Mouse (Mus musculus) embryo, embryonic 9.5 days (tissue): ENCODE results near the gene Hfe2.

ENCODE experiments used
- DNase-seq: peaks from one replicate; pipeline ENCODE4 v3.0.0-alpha.2; 2017; ENCODE audit errors: extremely low spot score

The Hfe2 gene

DNA sequence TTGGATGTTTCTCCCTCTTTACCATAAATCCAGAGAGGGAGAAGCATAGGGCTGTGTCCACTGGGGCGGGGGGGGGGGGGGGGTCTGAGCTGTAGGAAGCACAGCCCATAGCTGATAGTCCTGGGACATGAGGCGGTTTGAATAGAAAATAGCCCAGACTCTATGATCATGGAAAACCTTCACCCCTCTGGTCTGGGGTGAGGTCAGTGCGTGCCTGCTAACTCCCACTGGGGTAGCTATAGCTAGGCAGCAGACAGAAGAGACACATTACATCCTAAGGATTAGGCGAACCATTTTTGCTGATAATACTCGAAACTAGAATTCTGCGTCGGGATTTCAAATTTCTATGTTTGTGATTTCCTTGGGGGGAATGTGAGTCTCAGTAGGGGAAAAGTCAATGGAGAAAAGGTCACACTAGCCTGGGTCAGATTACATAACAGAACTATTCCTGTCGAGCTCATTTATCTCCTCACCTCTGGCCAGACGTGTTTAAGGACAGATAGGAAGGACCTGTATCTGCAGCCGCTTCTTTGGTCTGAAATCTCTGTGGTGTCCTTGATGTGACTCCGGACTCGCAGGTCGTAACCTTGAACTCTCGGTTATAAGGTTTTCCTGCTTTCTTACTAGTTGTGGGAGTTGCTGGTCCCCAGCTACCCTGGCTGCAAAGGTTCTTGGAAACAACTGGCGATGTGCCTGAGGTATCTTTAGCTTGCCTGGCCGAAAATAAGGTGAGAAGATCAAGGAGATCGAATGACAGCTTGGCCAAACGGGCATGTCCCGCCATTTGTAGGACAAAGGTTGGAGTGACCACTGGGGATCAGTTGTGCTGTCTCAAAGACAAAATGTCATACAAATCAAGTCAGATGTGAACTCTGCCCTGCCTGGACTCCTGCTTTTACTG, 48.9 kb downstream of the Hfe2 start:
- DNase-seq = no peak

DNA sequence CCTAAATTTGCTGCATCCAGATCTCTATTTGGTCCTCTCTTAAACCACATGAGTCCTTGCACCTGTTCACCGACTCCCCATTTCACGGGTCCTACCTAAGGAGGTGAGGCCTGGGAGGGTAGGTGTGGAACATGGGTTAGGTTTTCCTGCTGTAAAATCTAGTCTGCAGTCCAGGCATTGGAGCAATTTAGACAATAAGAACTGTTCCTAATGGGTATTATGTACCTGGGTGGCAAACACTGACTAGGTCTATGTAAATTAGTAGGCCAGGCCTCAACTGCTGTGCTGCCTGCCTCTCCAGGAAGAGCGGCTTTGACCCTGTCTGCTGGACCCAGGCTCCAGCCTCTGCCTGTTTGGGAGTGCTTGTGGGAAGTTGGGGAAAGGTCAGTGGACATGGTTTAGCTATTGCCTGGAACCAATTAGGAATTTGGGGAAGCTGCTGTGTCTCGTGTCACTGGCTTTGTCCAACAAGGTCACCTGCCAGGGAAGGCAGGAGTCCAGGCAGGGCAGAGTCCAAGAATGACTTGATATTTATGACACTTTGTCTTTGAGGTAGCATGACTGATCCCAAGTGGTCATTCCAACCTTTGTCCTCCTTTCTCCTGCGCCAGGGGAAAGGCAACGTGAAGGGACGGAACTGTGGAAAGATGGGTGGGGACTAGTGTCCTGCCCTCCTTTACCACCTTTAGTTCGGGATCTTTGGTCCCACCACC, 50.5 kb downstream of the Hfe2 start:
- DNase-seq = no peak

DNA sequence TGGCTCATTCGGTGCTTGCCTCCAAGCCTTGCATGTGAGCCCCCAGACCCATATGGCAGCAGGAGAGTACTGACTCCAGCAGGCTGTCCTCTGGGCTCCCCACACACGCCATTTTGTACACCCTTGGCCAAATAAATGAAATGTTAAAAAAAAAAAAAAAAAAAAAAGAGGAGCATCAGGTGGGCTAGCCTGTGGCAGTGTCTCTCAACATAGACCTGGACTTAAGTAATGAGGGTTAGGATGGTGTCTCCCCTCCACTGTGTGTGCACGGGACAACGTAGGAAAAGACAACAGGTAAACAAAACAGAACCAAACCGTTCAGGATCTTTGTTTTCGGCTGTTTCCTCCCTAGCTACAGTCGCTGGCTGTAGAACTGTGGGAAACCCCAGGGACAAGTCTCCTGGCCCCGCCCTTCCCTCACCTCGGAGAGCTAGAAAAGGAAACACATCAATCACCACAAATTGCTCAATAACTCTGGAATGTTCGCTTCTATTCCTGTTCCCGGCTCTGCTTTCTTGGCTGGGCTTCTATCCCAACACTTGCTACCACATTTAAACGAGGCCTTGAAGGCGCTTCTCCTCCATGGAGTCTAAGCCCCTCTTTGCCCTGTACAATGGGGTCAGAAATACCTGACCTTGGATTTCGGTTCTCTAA, 51.2 kb downstream of the Hfe2 start:
- DNase-seq = no peak

DNA sequence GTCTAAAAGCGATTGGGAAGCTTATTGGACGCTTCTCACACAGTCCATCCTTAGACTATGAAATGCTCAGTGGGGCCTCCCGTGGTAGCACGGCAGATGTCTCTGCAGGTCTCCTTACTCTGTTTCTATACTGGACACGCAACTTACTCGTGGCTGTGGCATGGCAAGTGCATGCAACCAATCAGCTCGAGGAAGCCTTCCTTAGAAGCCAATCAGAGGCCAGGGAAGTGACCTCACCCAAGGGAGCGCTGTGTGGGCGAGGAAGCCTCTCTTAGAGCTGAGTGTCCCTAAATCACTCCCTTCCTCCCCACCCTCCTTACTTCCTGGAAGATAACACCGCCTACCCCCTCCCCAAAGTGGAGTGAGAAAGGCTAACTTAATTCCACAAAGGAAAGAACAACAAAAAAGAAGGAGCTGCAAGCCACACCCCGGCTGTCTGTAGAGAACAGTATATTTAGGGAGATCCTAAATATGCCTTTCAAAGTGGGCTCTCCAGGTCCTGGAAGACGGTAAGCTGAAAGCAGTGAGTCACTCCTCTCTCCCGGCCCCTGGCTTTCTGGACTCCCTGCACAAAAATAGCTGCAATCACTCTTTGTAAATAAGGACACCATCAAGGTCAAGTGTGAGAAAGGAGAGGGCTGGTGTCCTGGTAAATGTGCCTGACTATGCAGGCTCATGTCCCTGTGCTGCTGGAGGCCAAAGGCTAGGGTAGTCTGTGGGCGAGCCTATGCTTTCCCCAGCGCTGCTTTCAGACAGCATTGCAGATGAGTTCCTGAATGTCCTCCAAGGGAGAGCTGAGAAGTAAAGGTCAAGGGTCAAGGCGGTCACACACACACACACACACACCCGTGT, 51.9 kb downstream of the Hfe2 start, which contains the start of gene Gm16253:
Gene Gm16253 (plus strand): TSS at position 295 of the 852 bp plus-strand sequence.
- peak; percentile 79 for DNase-seq

DNA sequence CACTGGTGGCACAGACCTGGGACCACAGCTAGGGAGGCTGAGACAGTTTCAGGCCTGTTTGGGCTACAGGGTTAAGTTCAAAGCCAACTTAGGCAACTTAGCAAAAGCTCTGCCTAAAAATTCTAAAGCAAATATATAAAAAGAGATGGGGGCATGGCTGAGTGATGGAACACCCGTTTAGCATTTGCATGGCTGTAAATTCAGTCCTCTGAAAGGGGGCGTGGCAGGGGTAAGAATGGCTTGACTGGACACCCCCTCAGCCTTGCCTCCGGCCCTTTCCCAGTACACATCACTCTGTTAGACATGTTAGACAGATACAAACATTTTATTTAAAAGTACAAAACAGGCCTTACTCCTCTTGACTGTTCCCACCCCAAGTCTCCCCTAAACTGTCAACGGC, 52.6 kb downstream of the Hfe2 start:
- no peak for DNase-seq
